Mouse (Mus musculus) B cell, adult 2 months (primary cell): ENCODE data around the gene Fcnb.

Experiments used
- DNase-seq, 2 experiments: peaks; one replicate each; pipeline ENCODE4 v3.0.0; 2022

Gene Fcnb

GRCm38 (mm10) chr2:28075616-28076187 lies 9.0 kb downstream of the Fcnb start:
- no peak for DNase-seq

GRCm38 (mm10) chr2:28068537-28068878 lies 16.2 kb downstream of the Fcnb start:
- DNase-seq, result no peak

- DNase-seq, result no peak
Observed at GRCm38 (mm10) chr2:28067821-28068536, 16.7 kb downstream of the Fcnb start.

- DNase-seq, result no peak
Observed at GRCm38 (mm10) chr2:28067175-28067574, 17.5 kb downstream of the Fcnb start.

- no peak for DNase-seq
Observed at GRCm38 (mm10) chr2:28066686-28067085, 18.0 kb downstream of the Fcnb start.

- DNase-seq, result no peak
Observed at GRCm38 (mm10) chr2:28065081-28065651, 19.5 kb downstream of the Fcnb start.

GRCm38 (mm10) chr2:28064339-28065080 lies 20.2 kb downstream of the Fcnb start:
- no peak for DNase-seq

GRCm38 (mm10) chr2:28063711-28064338 lies 20.9 kb downstream of the Fcnb start:
- no peak for DNase-seq

- DNase-seq, result no peak
Observed at GRCm38 (mm10) chr2:28059922-28060321, 24.8 kb downstream of the Fcnb start.

GRCm38 (mm10) chr2:28047092-28047491 lies 37.6 kb downstream of the Fcnb start:
- DNase-seq, result no peak

GRCm38 (mm10) chr2:28046311-28046710 lies 38.4 kb downstream of the Fcnb start:
- no peak for DNase-seq

- DNase-seq, result no peak
Observed at GRCm38 (mm10) chr2:28044920-28045598, 39.6 kb downstream of the Fcnb start.

- DNase-seq, result no peak
Observed at GRCm38 (mm10) chr2:28040466-28040865, 44.2 kb downstream of the Fcnb start.

GRCm38 (mm10) chr2:28039647-28040325 lies 44.9 kb downstream of the Fcnb start:
- no peak for DNase-seq

GRCm38 (mm10) chr2:28038391-28039096 lies 46.1 kb downstream of the Fcnb start:
- no peak for DNase-seq

- no peak for DNase-seq
Observed at GRCm38 (mm10) chr2:28037505-28038390, 46.9 kb downstream of the Fcnb start.

- no peak for DNase-seq
Observed at GRCm38 (mm10) chr2:28036788-28037187, 47.9 kb downstream of the Fcnb start.

GRCm38 (mm10) chr2:28034011-28034710 lies 50.5 kb downstream of the Fcnb start:
- no peak for DNase-seq

- DNase-seq, result no peak
Observed at GRCm38 (mm10) chr2:28032469-28032868, 52.2 kb downstream of the Fcnb start.

- no peak for DNase-seq
Observed at GRCm38 (mm10) chr2:28031860-28032259, 52.8 kb downstream of the Fcnb start.
